Mouse (Mus musculus): ENCODE measurements around the gene Ank3. TPM values are rescaled to one million over a fixed set of nuclear protein-coding genes. Genes with fewer than 3 reads are reported as not detected.

Ank3 gene
- polyA plus RNA-seq, 1 experiment, result 39.1 TPM

GRCm38 (mm10) chr10:69405431-69405830 is 6.9 kb downstream of the Ank3 start:
- TF ChIP-seq POLR2A (IDR thresholded peaks at IDR 0.05; ENCODE audit: low read depth, low read length) (no peak), CTCF (conservative IDR thresholded peaks at IDR 0.05; ENCODE audit: insufficient read depth, insufficient read length, low read depth, low read length) (no peak)
- 54% methylated on average over 4 of the region's 4 CpGs for WGBS
- DNase-seq, result no peak
- H3K27me3 ChIP-seq (replicated peaks; ENCODE audit: control insufficient read depth, insufficient read depth, low read length), result no peaks in the 10 kb centered on the region
- no peak overlapping the region for H3K27ac ChIP-seq (ENCODE audit: insufficient read depth, low read depth, low read length)
- no peaks in the 10 kb centered on the region for H3K36me3 ChIP-seq (ENCODE audit: control insufficient read depth, insufficient read depth, low read length)
- H3K4me1 ChIP-seq (ENCODE audit: control insufficient read depth, insufficient read depth, low read length), result no peaks in the 10 kb centered on the region
- H3K4me3 ChIP-seq (ENCODE audit: insufficient read depth, low read depth, low read length), result no peak overlapping the region

- Histone ChIP-seq H3K4me3 (ENCODE audit: insufficient read depth, low read depth, low read length) (no peak overlapping the region), H3K36me3 (ENCODE audit: control insufficient read depth, insufficient read depth, low read length) (no peaks in the 10 kb centered on the region), H3K27me3 (replicated peaks; ENCODE audit: control insufficient read depth, insufficient read depth, low read length) (no peaks in the 10 kb centered on the region), H3K27ac (ENCODE audit: insufficient read depth, low read depth, low read length) (no peak overlapping the region), H3K4me1 (ENCODE audit: control insufficient read depth, insufficient read depth, low read length) (no peaks in the 10 kb centered on the region)
- peak; percentile 24 for DNase-seq
- 59% methylated on average over 12 of the region's 12 CpGs for WGBS
- TF ChIP-seq CTCF (conservative IDR thresholded peaks at IDR 0.05; ENCODE audit: insufficient read depth, insufficient read length, low read depth, low read length) (no peak), POLR2A (IDR thresholded peaks at IDR 0.05; ENCODE audit: low read depth, low read length) (no peak)
These were observed 16.3 kb downstream of the Ank3 start for GRCm38 (mm10) chr10:69414888-69415287.

GRCm38 (mm10) chr10:69418716-69419115 is 20.1 kb downstream of the Ank3 start:
- no peaks in the 10 kb centered on the region for H3K4me1 ChIP-seq (ENCODE audit: control insufficient read depth, insufficient read depth, low read length)
- no peaks in the 10 kb centered on the region; the same call in 1 of the 2 replicates for H3K27me3 ChIP-seq (replicated peaks; ENCODE audit: control insufficient read depth, insufficient read depth, low read length)
- no peaks in the 10 kb centered on the region for H3K36me3 ChIP-seq (ENCODE audit: control insufficient read depth, insufficient read depth, low read length)
- WGBS, result 55% methylated on average over 8 of the region's 8 CpGs
- H3K27ac ChIP-seq (ENCODE audit: insufficient read depth, low read depth, low read length), result no peak overlapping the region
- DNase-seq, result no peak
- no peak overlapping the region for H3K4me3 ChIP-seq (ENCODE audit: insufficient read depth, low read depth, low read length)
- TF ChIP-seq CTCF (conservative IDR thresholded peaks at IDR 0.05; ENCODE audit: insufficient read depth, insufficient read length, low read depth, low read length) (no peak), POLR2A (IDR thresholded peaks at IDR 0.05; ENCODE audit: low read depth, low read length) (no peak)

GRCm38 (mm10) chr10:69420306-69420705 is 21.7 kb downstream of the Ank3 start:
- no peak for DNase-seq
- H3K27me3 ChIP-seq (replicated peaks; ENCODE audit: control insufficient read depth, insufficient read depth, low read length), result no peaks in the 10 kb centered on the region; the same call in 1 of the 2 replicates
- TF ChIP-seq CTCF (conservative IDR thresholded peaks at IDR 0.05; ENCODE audit: insufficient read depth, insufficient read length, low read depth, low read length), result no peak
- no peak for TF ChIP-seq POLR2A (IDR thresholded peaks at IDR 0.05; ENCODE audit: low read depth, low read length)
- no peaks in the 10 kb centered on the region for H3K36me3 ChIP-seq (ENCODE audit: control insufficient read depth, insufficient read depth, low read length)
- WGBS, result 61% methylated on average over 6 of the region's 6 CpGs
- H3K4me3 ChIP-seq (ENCODE audit: insufficient read depth, low read depth, low read length), result no peak overlapping the region
- no peaks in the 10 kb centered on the region for H3K4me1 ChIP-seq (ENCODE audit: control insufficient read depth, insufficient read depth, low read length)
- no peak overlapping the region for H3K27ac ChIP-seq (ENCODE audit: insufficient read depth, low read depth, low read length)

GRCm38 (mm10) chr10:69424051-69424450 is 25.5 kb downstream of the Ank3 start:
- no peaks in the 10 kb centered on the region; the same call in 1 of the 2 replicates for H3K27me3 ChIP-seq (replicated peaks; ENCODE audit: control insufficient read depth, insufficient read depth, low read length)
- no peaks in the 10 kb centered on the region for H3K4me1 ChIP-seq (ENCODE audit: control insufficient read depth, insufficient read depth, low read length)
- H3K4me3 ChIP-seq (ENCODE audit: insufficient read depth, low read depth, low read length), result no peak overlapping the region
- H3K36me3 ChIP-seq (ENCODE audit: control insufficient read depth, insufficient read depth, low read length), result no peaks in the 10 kb centered on the region
- TF ChIP-seq POLR2A (IDR thresholded peaks at IDR 0.05; ENCODE audit: low read depth, low read length) (no peak), CTCF (conservative IDR thresholded peaks at IDR 0.05; ENCODE audit: insufficient read depth, insufficient read length, low read depth, low read length) (no peak)
- DNase-seq, result no peak
- WGBS, result 93% methylated on average over 3 of the region's 3 CpGs
- H3K27ac ChIP-seq (ENCODE audit: insufficient read depth, low read depth, low read length), result no peak overlapping the region

- Histone ChIP-seq H3K4me1 (ENCODE audit: control insufficient read depth, insufficient read depth, low read length) (no peaks in the 10 kb centered on the region), H3K36me3 (ENCODE audit: control insufficient read depth, insufficient read depth, low read length) (no peaks in the 10 kb centered on the region), H3K27ac (ENCODE audit: insufficient read depth, low read depth, low read length) (no peak overlapping the region), H3K27me3 (replicated peaks; ENCODE audit: control insufficient read depth, insufficient read depth, low read length) (no peaks in the 10 kb centered on the region), H3K4me3 (ENCODE audit: insufficient read depth, low read depth, low read length) (no peak overlapping the region)
- no peak for DNase-seq
- TF ChIP-seq POLR2A (IDR thresholded peaks at IDR 0.05; ENCODE audit: low read depth, low read length), result no peak
- TF ChIP-seq CTCF (conservative IDR thresholded peaks at IDR 0.05; ENCODE audit: insufficient read depth, insufficient read length, low read depth, low read length), result no peak
- WGBS, result 80% methylated on average over 4 of the region's 4 CpGs
These were observed 31.6 kb downstream of the Ank3 start for GRCm38 (mm10) chr10:69430138-69430537.

GRCm38 (mm10) chr10:69431101-69431500 is 32.5 kb downstream of the Ank3 start:
- Histone ChIP-seq H3K27ac (ENCODE audit: insufficient read depth, low read depth, low read length) (no peak overlapping the region), H3K36me3 (ENCODE audit: control insufficient read depth, insufficient read depth, low read length) (no peaks in the 10 kb centered on the region), H3K4me3 (ENCODE audit: insufficient read depth, low read depth, low read length) (no peak overlapping the region), H3K27me3 (replicated peaks; ENCODE audit: control insufficient read depth, insufficient read depth, low read length) (no peaks in the 10 kb centered on the region), H3K4me1 (ENCODE audit: control insufficient read depth, insufficient read depth, low read length) (no peaks in the 10 kb centered on the region)
- WGBS, result 81% methylated on average over 7 of the region's 7 CpGs
- DNase-seq, result no peak
- TF ChIP-seq CTCF (conservative IDR thresholded peaks at IDR 0.05; ENCODE audit: insufficient read depth, insufficient read length, low read depth, low read length) (no peak), POLR2A (IDR thresholded peaks at IDR 0.05; ENCODE audit: low read depth, low read length) (no peak)
